Mouse (Mus musculus) liver, postnatal 0 days (tissue): ENCODE measurements around the gene AC124502.3.

Experiments used
- CTCF ChIP-seq: sonication (generic); IDR thresholded peaks from 2 replicates; pipeline ENCODE4 v1.5.1; 2016; ENCODE audit warnings: antibody characterized with exemption, low read depth
- EP300 ChIP-seq: IDR thresholded peaks from 2 replicates; pipeline ENCODE4 v1.6.1; 2016; ENCODE audit warnings: antibody characterized with exemption, low read depth, mild to moderate bottlenecking

DNA sequence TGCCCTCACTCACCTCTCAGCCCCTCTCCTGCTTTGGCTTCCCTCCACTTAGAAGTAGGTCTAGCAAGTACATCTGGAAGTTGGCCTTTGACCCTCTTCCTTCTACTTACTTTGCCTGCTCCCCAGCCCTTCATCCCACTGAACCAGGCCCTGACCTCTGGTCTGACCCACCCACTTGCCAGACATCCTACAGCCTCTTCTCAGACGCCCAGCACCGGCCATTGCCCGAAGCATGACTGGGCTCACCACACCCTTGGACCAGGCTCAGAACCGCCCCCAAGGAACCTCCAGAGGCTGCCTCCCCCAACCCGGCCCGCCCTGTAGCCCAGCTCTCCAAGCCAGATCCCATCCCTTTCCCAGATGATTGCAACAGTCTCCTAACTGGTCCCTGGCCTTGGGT lies 23.8 kb downstream of the AC124502.3 start:
- TF ChIP-seq CTCF (no peak), EP300 (no peak)
